Mouse (Mus musculus) heart, adult 2 months (tissue): ENCODE measurements around the gene Arl8b. TPM values are rescaled to one million over a fixed set of nuclear protein-coding genes. Genes with fewer than 3 reads are reported as not detected.

Experiments
- DNase-seq, 2 experiments: peaks; one replicate each; pipeline ENCODE4 v3.0.0; 2021
- H3K27ac ChIP-seq: fragments of 200-600 bp; 2 replicates; pipeline ENCODE4 v1.8.1; 2022
- H3K27me3 ChIP-seq: fragments of 200-500 bp; 2 replicates; pipeline ENCODE4 v1.6.1; 2012; ENCODE audit warnings: mild to moderate bottlenecking, low read length, inconsistent platforms, mixed read lengths; ENCODE audit not compliant: control insufficient read depth, insufficient read depth
- H3K36me3 ChIP-seq: fragments of 200-500 bp; 2 replicates; pipeline ENCODE4 v1.6.1; 2012; ENCODE audit warnings: low read length, inconsistent platforms; ENCODE audit not compliant: control insufficient read depth, insufficient read depth
- H3K4me1 ChIP-seq: fragments of 200-500 bp; 2 replicates; pipeline ENCODE4 v1.6.1; 2011; ENCODE audit warnings: low read length; ENCODE audit not compliant: control insufficient read depth, insufficient read depth
- H3K4me3 ChIP-seq: fragments of 200-600 bp; 2 replicates; pipeline ENCODE4 v1.8.1; 2022
- H3K79me2 ChIP-seq: fragments of 200-500 bp; replicated peaks from 2 replicates; pipeline ENCODE4 v1.6.1; 2012; ENCODE audit warnings: mild to moderate bottlenecking, inconsistent platforms, low read length, moderate library complexity, mixed read lengths; ENCODE audit not compliant: control insufficient read depth, insufficient read depth
- H3K9ac ChIP-seq: fragments of 200-500 bp; 2 replicates; pipeline ENCODE4 v1.6.1; 2012; ENCODE audit warnings: low read depth, mild to moderate bottlenecking, control low read depth, inconsistent platforms, low read length, mixed read lengths
- CTCF ChIP-seq: fragments of 200-600 bp; IDR thresholded peaks from 2 replicates; pipeline ENCODE4 v1.8.1; 2022; ENCODE audit warnings: antibody characterized with exemption, mild to moderate bottlenecking, moderate library complexity
- EP300 ChIP-seq: fragments of 200-500 bp; IDR thresholded peaks from 2 replicates; pipeline ENCODE4 v1.6.1; 2011; ENCODE audit warnings: low read depth, low read length, control low read depth; ENCODE audit not compliant: insufficient read depth
- POLR2A ChIP-seq: fragments of 200-500 bp; IDR thresholded peaks from 2 replicates; pipeline ENCODE4 v1.6.1; 2011; ENCODE audit warnings: mild to moderate bottlenecking, low read depth, low read length, control low read depth; ENCODE audit not compliant: insufficient read depth
- WGBS: fragments of 180-500 bp; shearing (Covaris S2); methylation state at CpG from one replicate; pipeline ENCODE4 v1.1.7; 2018; 5-methylcytosine and 5-hydroxymethylcytosine counted together
- intact Hi-C: fragments of 180-260 bp; cut with DNase I; formaldehyde crosslinking; loops from one replicate; pipeline ENCODE4 v1.15.1; 2025
- polyA plus RNA-seq: library from polyadenylated mRNA; depleted of rRNA; stranded (reverse); fragments of >200 nt; gene quantifications from 2 replicates; pipeline ENCODE4 v1.2.3, GENCODE M21; 2012
- total RNA-seq, 2 experiments: library from RNA; stranded (reverse); gene quantifications; 2 replicates each; pipeline ENCODE4 v1.2.3; 2021

The Arl8b gene
- total and polyA plus RNA-seq, 3 experiments: 21.5 to 101 (median 93.0) TPM

DNA sequence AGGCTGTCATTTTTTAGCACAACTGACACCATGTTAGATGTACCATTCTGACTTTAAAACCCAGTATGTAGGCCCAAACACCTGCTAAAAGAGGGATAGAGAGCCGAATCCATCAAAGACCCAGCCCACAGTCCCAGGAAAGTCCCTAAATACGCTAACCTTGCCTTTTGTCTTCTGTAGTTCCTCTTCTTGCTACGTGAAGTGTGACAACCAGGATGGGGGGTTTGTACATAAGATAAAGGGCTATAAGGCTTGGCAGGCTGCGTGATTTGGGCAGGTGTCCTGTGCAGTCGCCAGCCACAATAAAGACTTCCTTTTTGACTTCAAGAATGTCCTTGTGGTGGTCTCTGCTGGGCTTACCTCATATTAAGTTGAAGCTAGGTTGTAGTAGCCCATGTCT is 4.5 kb upstream of the Arl8b start:
- DNase-seq: no peak
- Histone ChIP-seq H3K27me3 (no peaks in the 10 kb centered on the region), H3K36me3 (no peaks in the 10 kb centered on the region), H3K4me1 (no peaks in the 10 kb centered on the region), H3K4me3 (no peak overlapping the region), H3K27ac (no peak overlapping the region), H3K9ac (no peak overlapping the region), H3K79me2 (peaks cover 5% of the 10 kb centered on the region)
- intact Hi-C loops: no loop called here
- WGBS: 62% methylated on average over 5 of the region's 5 CpGs
- TF ChIP-seq CTCF (no peak), POLR2A (no peak), EP300 (no peak)

DNA sequence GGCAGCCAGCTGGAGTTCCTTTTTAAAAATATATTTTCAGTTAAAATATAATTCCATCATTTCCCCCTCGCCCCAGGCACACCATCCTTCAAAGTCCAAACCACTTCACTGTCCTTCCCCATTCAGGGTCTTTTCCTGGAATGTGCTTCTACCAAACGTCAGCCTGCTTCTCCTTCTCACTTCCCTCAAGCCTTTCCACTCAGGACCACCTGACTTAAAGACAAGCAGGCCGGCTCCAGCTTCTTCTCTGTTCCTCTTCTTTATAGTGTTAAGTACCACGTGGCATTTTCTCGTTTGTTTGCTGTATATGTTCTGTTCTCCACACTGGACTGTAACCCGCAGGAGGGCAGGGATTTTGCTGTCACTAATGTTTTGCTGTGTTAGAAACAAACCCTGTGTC is 1.0 kb upstream of the Arl8b start:
- H3K4me1 ChIP-seq: peaks cover 4% of the 10 kb centered on the region
- DNase-seq: peak in 1 of 2 experiments; percentile 16
- H3K36me3 ChIP-seq: peaks cover 15% of the 10 kb centered on the region
- H3K27ac ChIP-seq: no peak overlapping the region
- TF ChIP-seq CTCF (no peak), EP300 (no peak), POLR2A (no peak)
- WGBS: 53% methylated on average over 6 of the region's 6 CpGs
- intact Hi-C loops: loop anchor here (2.0 kb wide), 1 partner anchor 47 kb away; the partner anchor contains the start of gene Edem1
- H3K79me2 ChIP-seq: peaks cover 10% of the 10 kb centered on the region
- H3K9ac ChIP-seq: no peak overlapping the region
- no peak overlapping the region for H3K4me3 ChIP-seq
- no peaks in the 10 kb centered on the region for H3K27me3 ChIP-seq

DNA sequence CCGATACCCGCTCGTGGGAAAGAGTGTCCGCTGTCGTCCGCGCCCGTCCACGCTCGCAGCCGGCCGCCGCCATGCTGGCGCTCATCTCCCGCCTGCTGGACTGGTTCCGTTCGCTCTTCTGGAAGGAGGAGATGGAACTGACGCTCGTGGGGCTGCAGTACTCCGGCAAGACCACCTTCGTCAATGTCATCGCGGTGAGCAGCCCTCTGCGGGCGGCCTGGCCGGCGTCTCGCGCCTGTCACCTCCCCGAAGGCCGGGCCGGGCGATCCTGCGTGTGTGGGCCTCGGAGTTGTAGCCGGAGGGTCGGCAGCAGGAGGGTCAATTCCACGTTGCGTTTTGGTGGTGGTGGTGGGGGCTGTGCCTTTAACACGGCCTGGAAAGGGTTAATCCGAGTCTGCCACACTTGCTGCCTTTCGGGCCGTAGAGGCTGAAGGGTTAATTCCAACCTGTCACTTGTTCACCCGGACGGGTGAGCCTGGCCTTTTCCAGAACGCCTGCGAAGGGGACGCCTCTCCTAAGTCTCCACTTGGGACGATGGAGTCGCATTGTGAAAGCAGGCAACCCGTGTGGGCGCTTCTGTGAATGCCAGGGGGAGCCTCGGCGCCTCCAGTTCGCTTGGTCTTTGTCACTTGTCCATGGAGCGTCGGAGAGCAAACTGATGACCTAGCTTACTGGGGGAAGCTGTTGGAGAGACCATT is 434 bp downstream of the Arl8b start:
- WGBS: under 1% methylated on average over 57 of the region's 57 CpGs
- Histone ChIP-seq H3K4me1 (peaks cover 4% of the 10 kb centered on the region), H3K79me2 (peaks cover 10% of the 10 kb centered on the region), H3K27me3 (no peaks in the 10 kb centered on the region), H3K36me3 (peaks cover 15% of the 10 kb centered on the region), H3K27ac (peak overlapping the region; percentile 82), H3K4me3 (peak overlapping the region; percentile 98), H3K9ac (peak overlapping the region; percentile 96)
- TF ChIP-seq POLR2A: no peak
- no peak for TF ChIP-seq CTCF
- TF ChIP-seq EP300: no peak
- intact Hi-C loops: loop anchor here (2.0 kb wide), 1 partner anchor 45 kb away; the partner anchor contains the start of gene Edem1
- DNase-seq: peak; percentile 41 to 49

DNA sequence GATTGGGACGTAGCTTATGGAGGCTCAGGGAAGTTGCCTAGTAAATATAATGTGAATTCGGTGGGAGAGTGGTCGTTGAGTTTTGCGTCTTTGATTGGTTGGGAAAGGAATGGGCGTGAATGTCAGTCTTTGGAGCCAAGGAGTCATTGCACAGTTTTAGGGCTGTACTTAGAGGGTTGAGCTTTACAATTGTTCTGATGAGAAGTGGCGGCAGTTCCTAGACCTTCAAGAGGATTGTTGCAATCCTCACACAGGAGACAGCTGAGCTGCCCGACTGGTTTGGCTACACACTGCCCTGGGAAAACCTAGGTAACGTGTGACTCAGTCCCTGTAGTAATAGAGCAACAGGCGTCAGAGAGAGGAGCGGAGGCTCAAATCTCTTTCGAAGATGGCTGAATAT is 1.2 kb downstream of the Arl8b start:
- peaks cover 15% of the 10 kb centered on the region for H3K36me3 ChIP-seq
- TF ChIP-seq POLR2A: no peak
- no peak for TF ChIP-seq CTCF
- TF ChIP-seq EP300: no peak
- H3K9ac ChIP-seq: peak overlapping the region; percentile 96
- peak overlapping the region; percentile 82; the same call in 1 of the 2 replicates for H3K27ac ChIP-seq
- H3K4me3 ChIP-seq: peak overlapping the region; percentile 98
- DNase-seq: no peak
- no peaks in the 10 kb centered on the region for H3K27me3 ChIP-seq
- WGBS: 15% methylated on average over 11 of the region's 11 CpGs
- H3K79me2 ChIP-seq: peaks cover 11% of the 10 kb centered on the region
- peaks cover 5% of the 10 kb centered on the region for H3K4me1 ChIP-seq
- intact Hi-C loops: no loop called here

DNA sequence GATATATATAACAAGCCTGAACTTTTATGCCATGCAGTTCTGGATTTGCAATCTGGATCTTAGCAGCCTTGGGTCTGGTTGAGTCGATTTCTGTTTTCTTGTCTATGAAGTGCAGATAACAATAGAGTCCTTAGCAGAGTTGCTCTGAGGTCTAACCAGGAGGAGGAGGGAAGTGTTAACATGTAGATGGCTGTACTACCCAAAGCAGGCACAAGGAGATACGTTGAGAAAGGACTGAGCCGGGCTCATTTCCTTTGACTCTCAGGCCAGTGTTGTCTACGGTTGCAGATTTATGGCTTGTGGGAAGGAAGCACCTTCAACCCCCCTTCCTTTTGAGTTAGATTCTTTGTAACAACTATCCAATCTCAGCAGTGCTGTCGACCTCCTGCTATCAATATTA is 1.9 kb downstream of the Arl8b start:
- WGBS: 9% methylated on average over 5 of the region's 5 CpGs
- Histone ChIP-seq H3K4me3 (peak overlapping the region; percentile 98; the same call in 1 of the 2 replicates), H3K27me3 (no peaks in the 10 kb centered on the region), H3K27ac (no peak overlapping the region), H3K4me1 (peaks cover 5% of the 10 kb centered on the region), H3K9ac (no peak overlapping the region), H3K79me2 (peaks cover 11% of the 10 kb centered on the region), H3K36me3 (peaks cover 15% of the 10 kb centered on the region)
- intact Hi-C loops: no loop called here
- TF ChIP-seq CTCF (peak; percentile 14; the same call in 1 of the 2 replicates), POLR2A (no peak)
- no peak for DNase-seq

DNA sequence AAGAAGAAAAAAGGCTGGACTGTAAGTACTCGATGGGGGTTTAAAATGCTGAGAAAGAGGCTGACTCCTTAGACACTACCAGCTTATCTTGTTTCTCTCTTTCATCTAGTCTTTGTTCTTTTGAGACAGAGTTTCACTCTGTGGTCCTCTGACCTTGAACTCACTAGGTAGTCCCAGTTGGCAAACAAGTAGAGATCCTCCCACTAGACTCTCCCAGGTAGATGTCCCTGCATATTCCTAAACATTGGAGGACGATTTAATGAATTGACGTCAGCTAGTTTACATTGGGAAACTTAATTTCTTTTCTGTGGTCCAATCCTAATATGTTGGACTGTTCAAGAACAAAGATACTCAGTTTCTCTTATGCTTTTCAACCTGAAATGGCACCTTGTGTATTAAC is 2.7 kb downstream of the Arl8b start:
- no peak overlapping the region for H3K27ac ChIP-seq
- DNase-seq: no peak
- peaks cover 17% of the 10 kb centered on the region for H3K36me3 ChIP-seq
- H3K27me3 ChIP-seq: no peaks in the 10 kb centered on the region
- peaks cover 5% of the 10 kb centered on the region for H3K4me1 ChIP-seq
- intact Hi-C loops: no loop called here
- TF ChIP-seq CTCF (no peak), EP300 (no peak), POLR2A (no peak)
- no peak overlapping the region for H3K9ac ChIP-seq
- H3K4me3 ChIP-seq: no peak overlapping the region
- H3K79me2 ChIP-seq: peaks cover 11% of the 10 kb centered on the region
- WGBS: 77% methylated on average over 3 of the region's 3 CpGs
